8 mouse cellular contexts compared by ENCODE assay signal in the genomic region with DNA sequence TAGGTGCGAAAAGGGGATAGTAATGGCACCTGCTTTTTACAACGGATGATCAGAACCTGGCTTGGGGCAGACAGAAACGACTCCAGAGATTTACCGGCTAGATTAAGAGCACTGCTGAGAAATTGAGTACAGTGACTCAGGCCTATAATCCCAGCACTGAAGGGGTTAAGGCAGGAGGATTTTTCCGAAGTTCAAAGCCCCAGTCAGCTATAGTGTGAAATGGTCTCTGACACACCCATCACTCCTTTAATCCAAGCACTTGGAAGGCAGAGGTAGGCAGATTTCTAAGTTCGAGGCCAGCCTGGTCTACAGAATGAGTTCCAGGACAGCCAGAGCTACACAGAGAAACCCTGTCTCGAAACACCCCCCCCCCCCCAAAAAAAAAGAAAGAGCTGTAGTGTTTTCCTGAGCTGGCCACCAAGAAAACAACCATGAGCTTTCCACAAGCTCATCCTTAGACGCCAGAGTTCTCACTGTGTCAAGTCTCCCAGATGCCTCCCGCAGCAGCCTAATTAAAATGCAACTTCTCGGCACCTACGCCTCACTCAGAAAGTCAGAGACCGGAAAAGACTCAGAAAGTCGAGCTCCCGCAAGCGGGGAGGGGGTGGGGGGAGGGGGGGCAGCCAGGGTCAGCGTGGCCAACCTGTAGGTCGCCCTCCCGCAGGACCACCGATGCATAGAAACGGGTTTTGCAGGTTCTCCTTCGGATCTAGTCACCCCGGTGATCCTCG. TPM values are rescaled to one million over a fixed set of nuclear protein-coding genes. Genes with fewer than 3 reads are reported as not detected.
DNase-seq lines count a peak whose midpoint lies in the region; ATAC-seq and TF ChIP-seq lines count a peak whose summit lies in the region.

No protein-coding gene starts in this region.

- TF ChIP-seq CTCF in cerebellum, adult 2 months (IDR thresholded peaks at IDR 0.05; ENCODE audit: borderline replicate concordance, insufficient read depth, low read depth, low read length) = no peak
- no peak for TF ChIP-seq CTCF in thymus, adult 2 months (IDR thresholded peaks at IDR 0.05; ENCODE audit: borderline replicate concordance, control insufficient read depth, extremely low read depth, insufficient read depth, low read length, poor library complexity)

- peak overlapping the region; percentile 31 for H3K4me3 ChIP-seq in cerebellum, adult 2 months (replicated peaks; ENCODE audit: insufficient read depth, low read depth, low read length)
- peak overlapping the region; percentile 66 for H3K4me3 ChIP-seq in thymus, adult 2 months (ENCODE audit: control insufficient read depth, insufficient read depth, low read length)
- peak overlapping the region; percentile 53 for H3K4me3 ChIP-seq in intestine, embryonic 15.5 days (replicated peaks)
- peak overlapping the region; percentile 39 for H3K4me3 ChIP-seq in midbrain, embryonic 14.5 days (replicated peaks; ENCODE audit: low read depth, low read length)

- no peaks in the 10 kb centered on the region; the same call in 1 of the 2 replicates for H3K36me3 ChIP-seq in thymus, adult 2 months (ENCODE audit: control insufficient read depth, insufficient read depth, low read length)
- H3K36me3 ChIP-seq in intestine, embryonic 15.5 days = peaks cover 7% of the 10 kb centered on the region
- H3K36me3 ChIP-seq in midbrain, embryonic 14.5 days (ENCODE audit: control insufficient read depth, insufficient read depth, low read length) = no peaks in the 10 kb centered on the region

- no peak for TF ChIP-seq POLR2A in cerebellum, adult 2 months (IDR thresholded peaks at IDR 0.05; ENCODE audit: borderline replicate concordance, insufficient read depth, low read length)
- TF ChIP-seq POLR2A in thymus, adult 2 months (IDR thresholded peaks at IDR 0.05; ENCODE audit: control insufficient read depth, extremely low read depth, insufficient read depth, low read length, poor library complexity) = no peak

- H3K4me2 ChIP-seq in intestine, embryonic 15.5 days (replicated peaks) = peak overlapping the region; percentile 82
- peak overlapping the region; percentile 82 for H3K4me2 ChIP-seq in midbrain, embryonic 14.5 days (ENCODE audit: low read length)

- 20% methylated on average over 23 of the region's 23 CpGs for WGBS in cerebellum, adult 2 months
- WGBS in thymus, adult 2 months = 11% methylated on average over 23 of the region's 23 CpGs
- 15% methylated on average over 23 of the region's 23 CpGs for WGBS in intestine, embryonic 15.5 days
- 18% methylated on average over 23 of the region's 23 CpGs for WGBS in midbrain, embryonic 14.5 days

- ATAC-seq in intestine, embryonic 15.5 days = peak; percentile 46; the same call in 1 of the 2 replicates
- 0 out of 2 replicates have a peak, but pooled peaks have one; percentile 31 for ATAC-seq in midbrain, embryonic 14.5 days (ENCODE audit: low FRiP score, low TSS enrichment)

- no peak overlapping the region for H3K27ac ChIP-seq in cerebellum, adult 2 months (ENCODE audit: insufficient read depth, low read length)
- peak overlapping the region; percentile 68 for H3K27ac ChIP-seq in thymus, adult 2 months (ENCODE audit: control insufficient read depth, insufficient read depth, low read length)
- peak overlapping the region; percentile 67 for H3K27ac ChIP-seq in intestine, embryonic 15.5 days
- H3K27ac ChIP-seq in midbrain, embryonic 14.5 days (replicated peaks; ENCODE audit: low read depth, low read length) = no peak overlapping the region

- no peaks in the 10 kb centered on the region for H3K27me3 ChIP-seq in cerebellum, adult 2 months (ENCODE audit: control insufficient read depth, insufficient read depth, low read length)
- H3K27me3 ChIP-seq in thymus, adult 2 months (ENCODE audit: control insufficient read depth, insufficient read depth, low read length) = no peaks in the 10 kb centered on the region
- no peaks in the 10 kb centered on the region for H3K27me3 ChIP-seq in intestine, embryonic 15.5 days (replicated peaks)
- no peaks in the 10 kb centered on the region for H3K27me3 ChIP-seq in midbrain, embryonic 14.5 days (ENCODE audit: control insufficient read depth, insufficient read depth, low read length)

- no peaks in the 10 kb centered on the region for H3K4me1 ChIP-seq in cerebellum, adult 2 months (ENCODE audit: control insufficient read depth, insufficient read depth, low read length)
- H3K4me1 ChIP-seq in thymus, adult 2 months (replicated peaks; ENCODE audit: control insufficient read depth, insufficient read depth, low read length) = peaks cover 17% of the 10 kb centered on the region
- no peaks in the 10 kb centered on the region for H3K4me1 ChIP-seq in intestine, embryonic 15.5 days (replicated peaks)
- peaks cover 4% of the 10 kb centered on the region; the same call in 1 of the 2 replicates for H3K4me1 ChIP-seq in midbrain, embryonic 14.5 days (ENCODE audit: control insufficient read depth, insufficient read depth, low read length)

- no peaks in the 10 kb centered on the region for H3K9me3 ChIP-seq in intestine, embryonic 15.5 days
- H3K9me3 ChIP-seq in midbrain, embryonic 14.5 days (ENCODE audit: control insufficient read depth, low read length) = no peaks in the 10 kb centered on the region

- H3K9ac ChIP-seq in intestine, embryonic 15.5 days = peak overlapping the region; percentile 60
- peak overlapping the region; percentile 51 for H3K9ac ChIP-seq in midbrain, embryonic 14.5 days (replicated peaks; ENCODE audit: low read length)

- DNase-seq in cerebellum, adult 2 months = no peak
- DNase-seq in cerebellum, adult 18-20 months = no peak
- DNase-seq in thymus, adult 2 months = peak; percentile 9
- no peak for DNase-seq in thymus, postnatal 10 days (ENCODE audit: low spot score in 2 of 2)
- DNase-seq in midbrain, embryonic 14.5 days = peak; percentile 47
- DNase-seq in ovary, adult 18-20 months (ENCODE audit: low spot score) = no peak
- DNase-seq in adrenal gland, adult 8-10 months = no peak

RNA-seq across cellular contexts. Expression of gene Birc3, which starts 0.8 kb away (rescaled TPM):
- 2.0 and 2.4 TPM in 2 replicates for polyA plus RNA-seq in cerebellum, adult 2 months (2012; rRNA removed)
- 30.7 and 33.5 TPM in 2 replicates for polyA plus RNA-seq in thymus, adult 2 months (2012; rRNA removed)
- polyA plus RNA-seq in intestine, embryonic 15.5 days (2015; fragmentation: Nextera tagmentation; extraction: Ambion mirVana) = 11.7 and 11.9 TPM in 2 replicates
- polyA plus RNA-seq in midbrain, embryonic 14.5 days (2014; fragmentation: Nextera tagmentation; extraction: Ambion mirVana) = 0.51 and 2.0 TPM in 2 replicates
- 10 to 100 TPM; 22.2 to 35.6 (median 30.6) TPM for total RNA-seq in adrenal gland, adult 8-10 months (2022)

RNA-seq across cellular contexts. Expression of gene Birc2, which starts 35.3 kb away (rescaled TPM):
- polyA plus RNA-seq in cerebellum, adult 2 months (2012; rRNA removed) = 32.6 and 37.8 TPM in 2 replicates
- 43.5 and 43.6 TPM in 2 replicates for polyA plus RNA-seq in thymus, adult 2 months (2012; rRNA removed)
- 28.9 and 32.1 TPM in 2 replicates for polyA plus RNA-seq in intestine, embryonic 15.5 days (2015; fragmentation: Nextera tagmentation; extraction: Ambion mirVana)
- 41.7 and 57.7 TPM in 2 replicates for polyA plus RNA-seq in midbrain, embryonic 14.5 days (2014; fragmentation: Nextera tagmentation; extraction: Ambion mirVana)
- 10 to 100 TPM; 62.9 to 77.8 (median 70.3) TPM for total RNA-seq in adrenal gland, adult 8-10 months (2022)

Comparison
In these comparisons a context has a peak if more than half of its experiments do, and no peak if none do; other contexts are left out.
1. DNase-seq: peak in thymus, adult 2 months (single experiment) and midbrain, embryonic 14.5 days (single experiment); none in cerebellum, adult 2 months (0 of 2), cerebellum, adult 18-20 months (0 of 2), thymus, postnatal 10 days (0 of 2), ovary, adult 18-20 months (single experiment) and adrenal gland, adult 8-10 months (single experiment).
2. H3K27ac ChIP-seq: peak in thymus, adult 2 months (single experiment) and intestine, embryonic 15.5 days (single experiment); none in cerebellum, adult 2 months (single experiment) and midbrain, embryonic 14.5 days (single experiment).
3. Peak in every context shown above with its lines, with median percentiles within 50 percentile points of each other: H3K4me3 ChIP-seq.